Mouse (Mus musculus) intestine, postnatal 0 days (tissue): ENCODE results near the gene Znrf2. TPM values are rescaled to one million over a fixed set of nuclear protein-coding genes. Genes with fewer than 3 reads are reported as not detected.

Experiments used
- ATAC-seq: fragments of 200-750 bp; cut with Nextera tagmentation; 2 replicates; pipeline ENCODE4 v1.8.0; 2017; ENCODE audit warnings: mild to moderate bottlenecking, moderate TSS enrichment, moderate library complexity
- H3K27ac ChIP-seq: fragments of 300-500 bp; sonication (generic); 2 replicates; pipeline ENCODE4 v1.5.1; 2014; ENCODE audit warnings: mild to moderate bottlenecking, low read depth, low read length, moderate library complexity
- H3K27me3 ChIP-seq: fragments of 300-500 bp; sonication (generic); replicated peaks from 2 replicates; pipeline ENCODE4 v1.6.1; 2014; ENCODE audit warnings: low read length, mixed read lengths; ENCODE audit not compliant: control insufficient read depth, insufficient read depth
- H3K36me3 ChIP-seq: fragments of 300-500 bp; sonication (generic); 2 replicates; pipeline ENCODE4 v1.6.1; 2014; ENCODE audit warnings: mild to moderate bottlenecking, moderate library complexity; ENCODE audit not compliant: control insufficient read depth, insufficient read depth
- H3K4me1 ChIP-seq: fragments of 300-500 bp; sonication (generic); replicated peaks from 2 replicates; pipeline ENCODE4 v1.6.1; 2014; ENCODE audit warnings: antibody characterized with exemption, low read length, mixed read lengths; ENCODE audit not compliant: control insufficient read depth, insufficient read depth
- H3K4me2 ChIP-seq: fragments of 300-500 bp; sonication (generic); replicated peaks from 2 replicates; pipeline ENCODE4 v1.6.1; 2014; ENCODE audit warnings: low read depth, mild to moderate bottlenecking, moderate library complexity
- H3K4me3 ChIP-seq: fragments of 300-500 bp; sonication (generic); 2 replicates; pipeline ENCODE4 v1.5.1; 2014; ENCODE audit warnings: low read depth, low read length
- H3K9ac ChIP-seq: fragments of 300-500 bp; sonication (generic); 2 replicates; pipeline ENCODE4 v1.6.1; 2014; ENCODE audit warnings: mild to moderate bottlenecking, low read depth, low read length
- H3K9me3 ChIP-seq: fragments of 300-500 bp; sonication (generic); 2 replicates; pipeline ENCODE4 v1.6.1; 2016; ENCODE audit warnings: mixed run types; ENCODE audit not compliant: control insufficient read depth
- CTCF ChIP-seq: sonication (generic); IDR thresholded peaks from 2 replicates; pipeline ENCODE4 v1.5.1; 2016; ENCODE audit warnings: low read depth, mild to moderate bottlenecking, control low read depth, antibody characterized with exemption, moderate library complexity
- WGBS: fragments of 180-500 bp; shearing (Covaris S2); extraction: QIAGEN DNeasy Blood & Tissue Kit; methylation state at CpG from one replicate; pipeline ENCODE4 v1.1.7; 2014; 5-methylcytosine and 5-hydroxymethylcytosine counted together
- polyA plus RNA-seq: library from polyadenylated mRNA; unstranded; fragments of >200 nt; fragmentation: Nextera tagmentation; extraction: Ambion mirVana; gene quantifications from 2 replicates; pipeline ENCODE4 v1.2.1, GENCODE M21; 2015

Znrf2 gene
- polyA plus RNA-seq, 1 experiment from 2014 or later: 7.8 TPM

GRCm38 (mm10) chr6:54906053-54907040, 89.6 kb downstream of the Znrf2 start:
- TF ChIP-seq CTCF: no peak
- Histone ChIP-seq H3K27me3 (no peaks in the 10 kb centered on the region), H3K4me3 (no peak overlapping the region), H3K9ac (no peak overlapping the region), H3K4me2 (no peak overlapping the region), H3K27ac (no peak overlapping the region), H3K4me1 (0 out of 2 replicates have a peak, but pooled peaks cover 5% of the 10 kb centered on the region), H3K36me3 (no peaks in the 10 kb centered on the region), H3K9me3 (no peaks in the 10 kb centered on the region)
- ATAC-seq: peak; percentile 88
- 49% methylated on average over 10 of the region's 10 CpGs for WGBS

GRCm38 (mm10) chr6:54914977-54915376, 98.3 kb downstream of the Znrf2 start:
- no peaks in the 10 kb centered on the region for H3K9me3 ChIP-seq
- no peak overlapping the region for H3K27ac ChIP-seq
- no peak for ATAC-seq
- no peak overlapping the region for H3K4me3 ChIP-seq
- no peaks in the 10 kb centered on the region for H3K36me3 ChIP-seq
- H3K4me1 ChIP-seq: no peaks in the 10 kb centered on the region
- WGBS: 70% methylated on average over 4 of the region's 4 CpGs
- no peak overlapping the region for H3K9ac ChIP-seq
- no peak overlapping the region for H3K4me2 ChIP-seq
- H3K27me3 ChIP-seq: no peaks in the 10 kb centered on the region
- TF ChIP-seq CTCF: no peak

GRCm38 (mm10) chr6:54916163-54916562, 99.4 kb downstream of the Znrf2 start:
- WGBS: 54% methylated on average over 4 of the region's 4 CpGs
- Histone ChIP-seq H3K9me3 (no peaks in the 10 kb centered on the region), H3K4me2 (no peak overlapping the region), H3K27ac (no peak overlapping the region), H3K9ac (no peak overlapping the region), H3K4me3 (no peak overlapping the region), H3K36me3 (no peaks in the 10 kb centered on the region), H3K4me1 (no peaks in the 10 kb centered on the region), H3K27me3 (no peaks in the 10 kb centered on the region)
- TF ChIP-seq CTCF: no peak
- ATAC-seq: no peak

- 76% methylated on average over 4 of the region's 4 CpGs for WGBS
- no peaks in the 10 kb centered on the region for H3K36me3 ChIP-seq
- no peak for TF ChIP-seq CTCF
- no peak overlapping the region for H3K27ac ChIP-seq
- no peak overlapping the region for H3K9ac ChIP-seq
- no peaks in the 10 kb centered on the region for H3K27me3 ChIP-seq
- no peaks in the 10 kb centered on the region for H3K4me1 ChIP-seq
- no peak for ATAC-seq
- no peak overlapping the region for H3K4me3 ChIP-seq
- H3K9me3 ChIP-seq: no peaks in the 10 kb centered on the region
- H3K4me2 ChIP-seq: no peak overlapping the region
Observed at GRCm38 (mm10) chr6:54916941-54917340, 100.2 kb downstream of the Znrf2 start.

GRCm38 (mm10) chr6:54917523-54917922, 100.8 kb downstream of the Znrf2 start:
- H3K9ac ChIP-seq: no peak overlapping the region
- no peak overlapping the region for H3K27ac ChIP-seq
- no peaks in the 10 kb centered on the region for H3K9me3 ChIP-seq
- TF ChIP-seq CTCF: peak; percentile 87
- no peaks in the 10 kb centered on the region for H3K36me3 ChIP-seq
- H3K4me1 ChIP-seq: no peaks in the 10 kb centered on the region
- H3K27me3 ChIP-seq: no peaks in the 10 kb centered on the region
- H3K4me3 ChIP-seq: no peak overlapping the region
- 36% methylated on average over 4 of the region's 4 CpGs for WGBS
- ATAC-seq: peak; percentile 43; the same call in 1 of the 2 replicates
- no peak overlapping the region for H3K4me2 ChIP-seq

GRCm38 (mm10) chr6:54918521-54918920, 101.8 kb downstream of the Znrf2 start:
- no peak overlapping the region for H3K9ac ChIP-seq
- WGBS: 85% methylated on average over 5 of the region's 5 CpGs
- no peak for ATAC-seq
- no peaks in the 10 kb centered on the region for H3K9me3 ChIP-seq
- H3K4me3 ChIP-seq: no peak overlapping the region
- H3K4me1 ChIP-seq: no peaks in the 10 kb centered on the region
- H3K27me3 ChIP-seq: no peaks in the 10 kb centered on the region
- H3K27ac ChIP-seq: no peak overlapping the region
- no peak overlapping the region for H3K4me2 ChIP-seq
- H3K36me3 ChIP-seq: no peaks in the 10 kb centered on the region
- TF ChIP-seq CTCF: no peak
